Comparison of ENCODE assay signal across 23 mouse cellular contexts in genomic region chr17:63842226-63842625, GRCm38 (mm10). TPM values are rescaled to one million over a fixed set of nuclear protein-coding genes. Genes with fewer than 3 reads are reported as not detected.
"Had no signal": no experiment of that assay in that cellular context is flagged by ENCODE, and none has a peak within 500 bp of the region (broad histone marks: within the 10 kb centered on the region; RNA-seq: fewer than 3 reads in every experiment).

No protein-coding gene starts in this region.

- DNase-seq: heart, postnatal 10 days; heart, postnatal 14 days; heart, postnatal 36 days; heart, postnatal 4 days; kidney, adult 11 months; kidney, adult 18-20 months; kidney, adult 2 months; kidney, adult 8-10 months; kidney, adult 9 months; kidney, postnatal 10 days; kidney, postnatal 14 days; kidney, postnatal 25 days; kidney, postnatal 36 days; kidney, postnatal 4 days; layer of hippocampus, adult 9-11 months had no signal

RNA-seq across cellular contexts. Expression of gene A930002H24Rik, which starts 21.4 kb away (rescaled TPM):
- total RNA-seq: heart, postnatal 14 days; heart, postnatal 25 days; heart, postnatal 36 days; hematopoietic stem cell, adult 5-6 weeks; layer of hippocampus, adult 18-20 months; layer of hippocampus, adult 2 months; layer of hippocampus, postnatal 14 days; left cerebral cortex, adult 18-20 months; left cerebral cortex, adult 2 months had no signal
- polyA plus RNA-seq: inflammation-experienced regulatory T-cells, adult 6 months had no signal
